Mouse (Mus musculus): ENCODE data around the gene Xrn2. TPM values are rescaled to one million over a fixed set of nuclear protein-coding genes. Genes with fewer than 3 reads are reported as not detected.

The Xrn2 gene
- polyA plus RNA-seq, 1 experiment: 35.1 TPM

DNA sequence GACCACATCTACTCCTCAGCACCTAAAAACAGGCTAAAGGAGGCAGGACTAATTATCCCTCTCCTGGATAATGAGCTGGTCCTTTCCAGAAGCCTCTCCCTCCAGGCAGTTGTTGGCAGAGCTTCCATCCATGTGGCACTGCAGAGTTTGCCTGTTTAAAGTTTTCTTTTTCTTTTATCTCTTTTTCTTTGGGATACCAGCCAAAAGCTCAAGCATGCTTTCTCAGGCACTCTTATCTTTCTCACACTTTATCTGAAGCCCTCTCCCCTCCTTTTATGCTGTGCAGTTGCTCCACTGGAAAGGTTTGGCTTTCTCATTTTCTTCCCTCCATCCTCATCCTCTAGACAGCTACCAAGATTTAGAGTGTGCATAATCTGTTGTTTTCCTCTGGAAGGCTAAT is 26.4 kb upstream of the Xrn2 start:
- no peaks in the 10 kb centered on the region for H3K4me1 ChIP-seq (replicated peaks; ENCODE audit: control insufficient read depth, insufficient read depth, low read length)
- no peaks in the 10 kb centered on the region for H3K36me3 ChIP-seq (ENCODE audit: control insufficient read depth, insufficient read depth, low read length)
- no peak for DNase-seq
- no peak overlapping the region for H3K4me3 ChIP-seq (ENCODE audit: control insufficient read depth, insufficient read depth, low read length)
- no peak overlapping the region for H3K27ac ChIP-seq (ENCODE audit: control insufficient read depth, insufficient read depth, low read length)
- no peaks in the 10 kb centered on the region for H3K27me3 ChIP-seq (ENCODE audit: control insufficient read depth, insufficient read depth, low read length)
- TF ChIP-seq CTCF (IDR thresholded peaks at IDR 0.05; ENCODE audit: borderline replicate concordance, control insufficient read depth, extremely low read depth, insufficient read depth, low read length, poor library complexity) (no peak), POLR2A (IDR thresholded peaks at IDR 0.05; ENCODE audit: control insufficient read depth, extremely low read depth, insufficient read depth, low read length, poor library complexity) (no peak)

DNA sequence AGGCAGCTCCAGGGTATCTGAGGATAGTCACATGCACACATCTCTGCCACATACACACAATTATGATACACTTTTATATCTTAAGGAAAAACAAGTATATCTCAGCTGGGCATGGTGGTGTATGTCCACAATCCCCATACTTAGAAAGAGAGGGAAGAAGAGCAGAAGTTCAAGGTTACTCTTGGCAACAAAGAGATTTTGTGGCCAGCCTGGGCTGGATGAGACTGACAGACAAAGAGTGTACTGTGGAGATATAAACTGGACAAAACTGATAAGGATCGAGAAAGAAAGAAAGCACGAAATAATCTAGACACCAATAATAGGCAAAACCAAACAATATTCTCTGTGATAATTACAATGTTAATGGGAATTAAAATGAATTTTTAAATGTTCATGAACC is 5.5 kb upstream of the Xrn2 start:
- H3K36me3 ChIP-seq (ENCODE audit: control insufficient read depth, insufficient read depth, low read length): no peaks in the 10 kb centered on the region
- peaks cover 5% of the 10 kb centered on the region for H3K4me1 ChIP-seq (replicated peaks; ENCODE audit: control insufficient read depth, insufficient read depth, low read length)
- no peak for DNase-seq
- H3K4me3 ChIP-seq (ENCODE audit: control insufficient read depth, insufficient read depth, low read length): no peak overlapping the region
- TF ChIP-seq POLR2A (IDR thresholded peaks at IDR 0.05; ENCODE audit: control insufficient read depth, extremely low read depth, insufficient read depth, low read length, poor library complexity) (no peak), CTCF (IDR thresholded peaks at IDR 0.05; ENCODE audit: borderline replicate concordance, control insufficient read depth, extremely low read depth, insufficient read depth, low read length, poor library complexity) (no peak)
- no peak overlapping the region for H3K27ac ChIP-seq (ENCODE audit: control insufficient read depth, insufficient read depth, low read length)
- no peaks in the 10 kb centered on the region for H3K27me3 ChIP-seq (ENCODE audit: control insufficient read depth, insufficient read depth, low read length)
- WGBS: 97% methylated on average over 2 of the region's 2 CpGs

DNA sequence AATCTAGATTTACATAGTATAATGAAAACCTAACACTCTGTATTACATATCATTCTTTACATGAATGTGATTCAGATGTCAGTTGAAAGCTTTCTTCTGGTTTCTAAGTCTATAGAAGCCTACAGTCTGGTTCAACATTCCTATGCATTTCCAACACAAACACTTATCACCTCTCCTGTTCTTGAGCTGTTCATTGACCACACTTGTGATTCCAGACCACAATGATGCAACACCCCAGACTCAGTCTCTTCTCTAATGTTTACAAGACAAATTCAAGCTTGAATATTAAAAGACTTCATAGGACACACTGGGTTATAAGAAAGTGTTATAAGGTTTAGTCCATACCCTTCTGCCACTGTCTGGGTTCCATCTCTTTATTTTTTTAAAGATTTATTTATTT is 3.7 kb upstream of the Xrn2 start:
- peaks cover 5% of the 10 kb centered on the region for H3K4me1 ChIP-seq (replicated peaks; ENCODE audit: control insufficient read depth, insufficient read depth, low read length)
- no peaks in the 10 kb centered on the region for H3K27me3 ChIP-seq (ENCODE audit: control insufficient read depth, insufficient read depth, low read length)
- no peaks in the 10 kb centered on the region for H3K36me3 ChIP-seq (ENCODE audit: control insufficient read depth, insufficient read depth, low read length)
- no peak overlapping the region for H3K27ac ChIP-seq (ENCODE audit: control insufficient read depth, insufficient read depth, low read length)
- TF ChIP-seq POLR2A (IDR thresholded peaks at IDR 0.05; ENCODE audit: control insufficient read depth, extremely low read depth, insufficient read depth, low read length, poor library complexity) (no peak), CTCF (IDR thresholded peaks at IDR 0.05; ENCODE audit: borderline replicate concordance, control insufficient read depth, extremely low read depth, insufficient read depth, low read length, poor library complexity) (no peak)
- no peak for DNase-seq
- no peak overlapping the region for H3K4me3 ChIP-seq (ENCODE audit: control insufficient read depth, insufficient read depth, low read length)

DNA sequence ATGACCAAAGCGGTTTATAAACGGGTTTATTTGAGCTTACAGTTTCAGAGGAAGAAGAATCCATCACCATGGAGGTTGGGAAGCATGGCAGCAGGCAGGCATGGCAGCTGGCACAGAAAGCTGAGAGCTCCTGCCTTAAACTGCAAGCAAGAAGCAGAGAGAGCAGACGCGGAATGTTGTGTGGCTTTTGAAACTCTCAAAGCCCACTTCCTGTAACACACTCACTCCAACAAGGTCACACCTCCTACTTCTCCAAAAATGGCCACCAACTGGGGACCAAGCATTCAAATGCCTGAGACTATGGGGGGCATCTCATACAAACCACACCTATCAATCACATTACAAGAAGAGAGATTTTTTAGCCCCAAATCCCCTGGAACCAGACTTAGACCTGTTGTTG is 2.7 kb upstream of the Xrn2 start:
- Histone ChIP-seq H3K36me3 (ENCODE audit: control insufficient read depth, insufficient read depth, low read length) (no peaks in the 10 kb centered on the region), H3K27ac (ENCODE audit: control insufficient read depth, insufficient read depth, low read length) (no peak overlapping the region), H3K4me3 (ENCODE audit: control insufficient read depth, insufficient read depth, low read length) (no peak overlapping the region), H3K4me1 (replicated peaks; ENCODE audit: control insufficient read depth, insufficient read depth, low read length) (peaks cover 5% of the 10 kb centered on the region), H3K27me3 (ENCODE audit: control insufficient read depth, insufficient read depth, low read length) (no peaks in the 10 kb centered on the region)
- WGBS: 76% methylated on average over 4 of the region's 4 CpGs
- no peak for DNase-seq
- TF ChIP-seq POLR2A (IDR thresholded peaks at IDR 0.05; ENCODE audit: control insufficient read depth, extremely low read depth, insufficient read depth, low read length, poor library complexity): no peak
- TF ChIP-seq CTCF (IDR thresholded peaks at IDR 0.05; ENCODE audit: borderline replicate concordance, control insufficient read depth, extremely low read depth, insufficient read depth, low read length, poor library complexity): no peak

DNA sequence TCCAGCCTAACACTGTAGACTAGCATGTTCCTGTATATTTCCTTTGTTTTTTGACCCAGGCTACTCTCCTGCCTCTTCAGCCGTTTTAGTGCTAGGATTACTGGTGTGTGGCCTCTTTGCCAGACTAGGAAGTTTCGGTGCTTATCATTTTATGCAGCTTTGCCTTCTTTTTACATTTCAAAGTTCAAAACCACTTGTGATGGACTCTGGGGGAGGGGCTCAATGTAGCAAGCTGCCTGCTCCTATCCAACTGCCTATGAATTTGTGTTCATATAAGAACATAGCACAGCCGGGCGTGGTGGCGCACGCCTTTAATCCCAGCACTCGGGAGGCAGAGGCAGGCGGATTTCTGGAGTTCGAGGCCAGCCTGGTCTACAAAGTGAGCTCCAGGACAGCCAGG is 1.8 kb upstream of the Xrn2 start:
- no peaks in the 10 kb centered on the region for H3K36me3 ChIP-seq (ENCODE audit: control insufficient read depth, insufficient read depth, low read length)
- TF ChIP-seq CTCF (IDR thresholded peaks at IDR 0.05; ENCODE audit: borderline replicate concordance, control insufficient read depth, extremely low read depth, insufficient read depth, low read length, poor library complexity): no peak
- no peak for TF ChIP-seq POLR2A (IDR thresholded peaks at IDR 0.05; ENCODE audit: control insufficient read depth, extremely low read depth, insufficient read depth, low read length, poor library complexity)

DNA sequence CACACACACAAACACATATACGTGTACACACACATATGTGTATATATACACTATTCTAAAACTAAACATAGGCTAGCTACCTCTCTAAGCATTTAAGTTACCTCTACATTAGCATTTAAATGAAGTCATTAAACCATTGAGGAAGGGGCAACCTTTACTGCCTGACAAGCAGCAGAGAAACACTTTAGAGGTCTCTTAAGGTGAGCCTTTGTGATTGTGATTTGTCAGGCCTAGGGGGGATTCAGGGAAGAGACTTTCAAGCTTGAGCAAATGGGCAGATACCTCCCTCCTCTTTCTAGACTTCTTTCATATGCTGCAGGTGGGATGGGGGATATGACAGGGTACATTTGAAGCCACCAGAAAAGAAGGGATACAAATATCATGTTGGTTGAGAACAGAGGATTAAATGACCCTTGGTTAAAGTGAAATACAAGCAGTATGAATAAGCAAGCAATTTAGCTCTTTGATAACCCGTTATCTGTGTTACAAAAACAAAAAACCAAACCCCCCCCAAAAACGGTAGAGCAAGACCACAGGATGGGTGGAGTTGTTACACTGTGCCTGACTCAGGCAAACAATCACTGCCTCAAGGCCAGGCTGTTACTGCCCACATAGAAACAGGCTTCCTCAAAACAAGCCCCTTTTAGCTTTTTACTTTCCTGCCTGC is 1.2 kb upstream of the Xrn2 start:
- H3K4me3 ChIP-seq (ENCODE audit: control insufficient read depth, insufficient read depth, low read length): no peak overlapping the region
- WGBS: 35% methylated on average over 3 of the region's 3 CpGs
- H3K27me3 ChIP-seq (ENCODE audit: control insufficient read depth, insufficient read depth, low read length): no peaks in the 10 kb centered on the region
- TF ChIP-seq POLR2A (IDR thresholded peaks at IDR 0.05; ENCODE audit: control insufficient read depth, extremely low read depth, insufficient read depth, low read length, poor library complexity) (no peak), CTCF (IDR thresholded peaks at IDR 0.05; ENCODE audit: borderline replicate concordance, control insufficient read depth, extremely low read depth, insufficient read depth, low read length, poor library complexity) (no peak)
- H3K27ac ChIP-seq (ENCODE audit: control insufficient read depth, insufficient read depth, low read length): peak overlapping the region; percentile 85
- peaks cover 5% of the 10 kb centered on the region for H3K4me1 ChIP-seq (replicated peaks; ENCODE audit: control insufficient read depth, insufficient read depth, low read length)
- no peaks in the 10 kb centered on the region for H3K36me3 ChIP-seq (ENCODE audit: control insufficient read depth, insufficient read depth, low read length)
- DNase-seq: peak; percentile 11

More for the DNA sequence above, 1.8 kb upstream of the Xrn2 start:
- no peaks in the 10 kb centered on the region for H3K27me3 ChIP-seq (ENCODE audit: control insufficient read depth, insufficient read depth, low read length)
- 94% methylated on average over 9 of the region's 9 CpGs for WGBS
- no peak overlapping the region for H3K4me3 ChIP-seq (ENCODE audit: control insufficient read depth, insufficient read depth, low read length)
- no peak overlapping the region; the same call in 1 of the 2 replicates for H3K27ac ChIP-seq (ENCODE audit: control insufficient read depth, insufficient read depth, low read length)
- no peak for DNase-seq
- H3K4me1 ChIP-seq (replicated peaks; ENCODE audit: control insufficient read depth, insufficient read depth, low read length): peaks cover 5% of the 10 kb centered on the region
